Mouse (Mus musculus) adrenal gland, postnatal 10 days (tissue): ENCODE data around the gene Tbxas1. TPM values are rescaled to one million over a fixed set of nuclear protein-coding genes. Genes with fewer than 3 reads are reported as not detected.

Source experiments
- DNase-seq: peaks from one replicate; pipeline ENCODE4 v3.0.0; 2021; ENCODE audit warnings: mixed read lengths
- total RNA-seq, 2 experiments: library from RNA; stranded (reverse); gene quantifications; 2 replicates each; pipeline ENCODE4 v1.2.3; 2021

Tbxas1 gene
- total RNA-seq, 2 experiments from 2014 or later = 3.1 to 3.7 TPM

DNA sequence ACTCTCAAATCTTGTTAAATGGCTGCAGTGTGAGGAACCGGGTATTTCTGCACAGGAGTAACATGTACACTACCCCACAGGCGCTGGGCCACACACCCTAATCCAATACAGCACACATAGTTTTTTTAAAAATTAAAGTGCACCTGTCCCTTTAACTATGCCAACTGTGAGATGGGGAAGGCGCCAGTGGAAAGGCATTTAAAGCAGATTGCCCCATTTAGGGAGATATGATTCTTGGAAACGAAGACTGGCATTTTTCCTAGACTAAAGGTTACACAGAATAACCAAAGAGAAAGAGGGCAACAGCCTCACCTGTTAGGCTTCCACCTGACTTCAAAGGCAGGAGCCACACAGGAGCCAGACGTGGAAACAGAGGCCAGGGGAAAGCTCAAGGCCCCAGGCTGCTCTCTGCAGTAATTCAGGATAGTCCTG lies 21.6 kb upstream of the Tbxas1 start:
- DNase-seq = no peak

GRCm38 (mm10) chr6:38859819-38860218 lies 15.4 kb upstream of the Tbxas1 start:
- DNase-seq = no peak

- DNase-seq = no peak
Observed at GRCm38 (mm10) chr6:38860301-38860700, 14.9 kb upstream of the Tbxas1 start.

- DNase-seq = no peak
Observed at GRCm38 (mm10) chr6:38863595-38863994, 11.6 kb upstream of the Tbxas1 start.

DNA sequence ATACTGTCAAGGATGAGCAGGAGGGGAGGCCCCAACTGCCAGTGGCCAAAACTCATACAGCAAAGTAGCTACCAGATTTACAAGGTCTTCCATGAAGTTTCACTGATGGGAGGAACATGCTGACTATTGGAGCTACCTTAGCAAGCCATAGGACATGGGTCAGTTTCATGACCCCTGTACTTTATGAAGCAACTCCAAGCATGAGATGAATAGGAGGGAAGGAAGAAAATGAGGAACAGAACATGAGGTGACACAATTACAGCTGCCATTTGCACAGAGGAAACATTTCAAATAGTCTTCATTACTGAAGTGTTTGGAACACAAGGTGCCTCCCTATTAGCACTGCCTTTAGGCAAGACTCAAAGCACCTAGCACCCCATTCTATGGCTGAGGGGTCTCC lies 9.4 kb upstream of the Tbxas1 start:
- no peak for DNase-seq

DNA sequence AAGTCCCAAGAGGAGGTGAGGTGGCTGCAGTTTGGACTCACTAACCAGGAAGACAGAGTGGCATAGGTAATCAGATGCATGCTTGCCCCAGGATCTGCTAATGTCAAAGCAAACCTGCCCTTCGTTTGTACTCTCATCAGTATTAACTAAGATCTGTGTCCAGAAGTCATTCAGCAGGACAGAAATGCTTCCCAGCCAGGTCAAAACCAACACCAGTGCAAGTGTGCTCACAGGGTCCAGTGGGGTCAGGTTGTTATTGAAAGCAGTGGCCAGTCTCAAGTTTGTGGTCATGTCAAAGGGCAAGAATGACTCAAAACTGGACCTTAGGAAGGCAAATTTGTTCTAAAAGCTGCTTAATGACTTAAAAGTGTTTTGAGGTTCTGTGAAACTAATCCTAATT lies 8.8 kb upstream of the Tbxas1 start:
- DNase-seq = no peak

- DNase-seq = no peak
Observed at GRCm38 (mm10) chr6:38866761-38867160, 8.4 kb upstream of the Tbxas1 start.

DNA sequence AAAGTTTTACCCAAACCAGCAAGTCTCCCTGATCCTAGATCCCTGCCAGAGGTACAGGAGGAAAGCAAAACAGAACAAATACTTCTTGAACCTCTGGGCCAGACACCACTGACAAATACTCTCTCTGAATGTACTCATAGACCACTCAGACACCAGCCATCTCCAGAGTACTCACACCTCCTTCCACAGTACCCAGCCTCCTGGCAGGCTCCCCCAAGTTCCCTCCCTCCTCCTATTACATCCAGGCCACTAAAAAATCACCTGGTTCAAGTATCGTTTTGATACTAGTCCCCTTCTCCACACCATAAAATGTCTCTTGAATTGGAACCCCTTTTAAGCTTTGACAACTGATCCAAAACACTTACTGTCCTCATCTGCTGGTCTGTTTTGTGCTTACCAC lies 7.9 kb upstream of the Tbxas1 start:
- no peak for DNase-seq

- no peak for DNase-seq
Observed at GRCm38 (mm10) chr6:38868974-38869373, 6.2 kb upstream of the Tbxas1 start.

GRCm38 (mm10) chr6:38870070-38870469 lies 5.1 kb upstream of the Tbxas1 start:
- no peak for DNase-seq

- no peak for DNase-seq
Observed at GRCm38 (mm10) chr6:38871051-38871450, 4.2 kb upstream of the Tbxas1 start.

DNA sequence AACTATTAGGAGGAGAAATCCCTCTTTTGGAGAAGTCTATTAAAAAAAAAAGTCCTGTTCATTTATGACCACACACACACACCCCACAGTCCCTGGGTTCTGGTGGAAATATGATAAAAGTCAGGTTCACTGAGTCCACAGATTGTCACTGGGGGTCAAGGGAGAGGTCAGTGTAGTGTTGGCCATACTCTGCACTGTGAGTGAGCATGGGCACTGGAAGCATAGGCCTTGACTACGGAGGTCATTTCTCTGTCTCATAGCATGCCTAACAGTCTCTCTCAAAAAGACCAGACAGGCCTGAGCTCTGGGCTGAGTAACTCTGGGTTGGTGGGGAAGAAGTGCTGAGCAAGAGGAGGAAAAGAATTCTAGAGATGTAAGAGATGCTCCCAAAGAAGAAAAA lies 1.9 kb upstream of the Tbxas1 start:
- peak; percentile 52 for DNase-seq

GRCm38 (mm10) chr6:38874035-38874434 lies 1.2 kb upstream of the Tbxas1 start:
- peak; percentile 72 for DNase-seq

GRCm38 (mm10) chr6:38874565-38875257 lies 493 bp upstream of the Tbxas1 start:
- peak; percentile 29 for DNase-seq

DNA sequence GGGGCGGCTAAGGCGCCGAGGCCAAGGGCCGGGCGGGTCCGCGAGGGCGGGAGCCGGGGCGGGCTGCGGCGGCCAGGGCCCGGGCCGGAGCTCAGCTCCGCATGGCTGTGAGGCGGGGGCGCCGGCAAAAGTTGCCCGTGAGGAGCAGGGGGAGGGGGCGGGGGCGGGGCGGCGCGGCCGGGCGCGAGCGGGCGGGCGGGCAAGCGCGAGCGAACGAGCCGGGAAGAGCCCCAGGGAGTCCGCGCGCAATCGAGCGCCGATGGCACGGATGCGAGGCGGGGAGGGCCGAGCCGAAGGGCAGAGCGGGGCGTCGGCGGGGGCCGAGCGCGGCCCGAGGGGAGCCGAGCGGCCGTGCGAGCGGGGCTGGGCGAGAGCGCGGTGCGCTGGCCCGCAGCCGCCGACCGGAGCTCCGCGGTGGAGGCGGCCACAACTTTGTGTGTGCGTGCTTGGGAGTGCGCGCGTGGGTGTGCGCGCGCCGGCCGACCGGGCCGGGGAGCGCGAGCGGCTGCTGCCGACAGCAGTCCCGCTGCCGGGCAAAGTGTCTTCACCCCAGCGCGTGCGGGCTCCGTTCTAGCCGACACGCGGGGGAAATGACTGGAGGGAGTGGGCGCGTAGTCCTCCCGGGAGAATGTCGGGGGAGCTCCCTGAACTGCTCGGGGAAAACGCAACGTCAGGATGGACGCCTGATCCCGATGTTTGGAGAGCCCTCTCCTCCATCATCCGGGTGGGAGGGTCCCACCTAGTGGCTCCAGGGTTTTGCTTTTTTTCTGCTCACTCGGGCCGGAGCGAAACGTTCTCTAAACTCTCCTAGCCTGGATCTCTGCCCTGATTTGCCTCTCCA lies 1.1 kb downstream of the Tbxas1 start, which contains the start of gene Hipk2:
Hipk2 (minus strand) TSS at position 95 of the 841 bp plus-strand sequence.
- peak; percentile 92 for DNase-seq

- no peak for DNase-seq
Observed at GRCm38 (mm10) chr6:38877674-38878073, 2.5 kb downstream of the Tbxas1 start.

DNA sequence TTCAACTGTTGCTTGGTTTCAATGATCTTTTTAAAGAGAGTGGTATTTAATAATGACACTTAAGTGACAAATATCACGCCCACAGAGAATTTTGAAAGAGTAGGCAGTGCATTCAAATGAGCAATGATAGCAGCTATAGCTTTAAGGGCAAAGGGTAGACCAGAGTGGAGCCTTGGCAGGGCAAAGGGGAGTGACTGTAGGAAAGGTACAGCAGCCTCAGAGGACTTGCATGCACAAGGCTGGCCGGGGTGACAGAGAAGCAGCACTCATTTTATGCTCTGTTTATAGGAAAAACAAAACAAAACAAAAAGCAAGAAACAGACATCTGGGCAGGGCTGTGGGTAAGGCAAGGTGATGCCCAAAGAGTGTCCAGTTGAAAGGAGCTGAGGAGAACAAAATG lies 6.3 kb downstream of the Tbxas1 start:
- peak; percentile 38 for DNase-seq

DNA sequence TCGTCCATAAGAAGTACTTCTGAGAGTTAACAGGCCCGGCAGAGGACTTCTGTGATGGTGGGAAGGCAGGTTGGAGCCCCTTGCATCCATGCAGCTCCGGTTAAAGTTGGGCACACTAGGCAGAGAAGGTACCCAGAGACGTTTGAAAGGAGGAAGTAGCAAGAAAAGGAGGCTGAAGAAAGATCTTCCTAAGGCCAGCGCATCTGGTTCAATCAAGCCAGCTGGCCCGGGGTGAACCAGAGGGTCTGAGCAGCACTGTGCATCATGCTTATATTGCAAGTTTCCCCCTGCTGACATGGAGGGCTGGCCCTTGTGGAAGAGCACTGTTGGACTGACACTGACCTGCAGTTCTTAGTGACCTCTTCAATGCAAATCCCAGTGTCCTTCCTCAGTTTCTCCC lies 6.8 kb downstream of the Tbxas1 start:
- no peak for DNase-seq

DNA sequence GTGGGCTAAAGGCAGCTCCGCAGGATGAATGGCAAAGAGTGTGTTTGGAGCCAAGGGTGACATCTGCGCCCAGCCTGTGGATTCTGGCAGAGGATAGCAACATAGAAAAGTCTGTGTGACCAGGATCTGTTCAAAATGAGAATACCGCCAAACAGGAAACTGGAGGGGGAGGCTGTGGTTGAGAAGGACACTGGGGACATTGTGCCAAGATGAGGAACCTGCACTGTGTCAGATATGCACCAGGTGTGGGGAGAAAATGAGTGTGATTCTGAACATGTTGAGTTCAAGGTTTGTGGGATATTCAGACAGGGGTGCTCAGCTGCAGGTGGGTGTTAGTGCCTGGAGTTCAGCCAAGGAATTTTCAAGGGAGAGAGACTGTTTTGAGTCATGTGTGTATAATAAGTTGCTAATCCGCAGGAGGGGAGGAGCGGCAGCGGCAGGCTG lies 7.5 kb downstream of the Tbxas1 start:
- no peak for DNase-seq

GRCm38 (mm10) chr6:38884482-38884881 lies 9.3 kb downstream of the Tbxas1 start:
- DNase-seq = no peak

DNA sequence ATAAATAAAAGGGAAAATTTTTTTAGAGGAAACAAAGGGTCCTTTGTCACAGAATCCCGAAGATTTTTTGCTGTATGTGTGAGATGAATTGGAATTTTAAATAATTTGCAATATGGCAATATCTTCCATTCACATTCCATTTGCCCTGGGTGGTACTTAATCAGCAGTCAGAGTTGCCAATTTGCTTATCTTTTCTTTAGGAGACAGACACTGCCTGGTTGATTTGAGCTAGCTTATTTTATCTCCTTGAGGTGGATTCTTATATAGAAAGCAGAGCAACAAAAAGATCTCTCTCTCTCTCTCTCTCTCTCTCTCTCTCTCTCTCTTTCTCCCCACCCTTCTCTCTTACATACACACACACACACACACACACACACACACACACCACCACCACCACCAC lies 9.9 kb downstream of the Tbxas1 start:
- DNase-seq = no peak

- DNase-seq = no peak
Observed at GRCm38 (mm10) chr6:38887436-38887835, 12.2 kb downstream of the Tbxas1 start.

DNA sequence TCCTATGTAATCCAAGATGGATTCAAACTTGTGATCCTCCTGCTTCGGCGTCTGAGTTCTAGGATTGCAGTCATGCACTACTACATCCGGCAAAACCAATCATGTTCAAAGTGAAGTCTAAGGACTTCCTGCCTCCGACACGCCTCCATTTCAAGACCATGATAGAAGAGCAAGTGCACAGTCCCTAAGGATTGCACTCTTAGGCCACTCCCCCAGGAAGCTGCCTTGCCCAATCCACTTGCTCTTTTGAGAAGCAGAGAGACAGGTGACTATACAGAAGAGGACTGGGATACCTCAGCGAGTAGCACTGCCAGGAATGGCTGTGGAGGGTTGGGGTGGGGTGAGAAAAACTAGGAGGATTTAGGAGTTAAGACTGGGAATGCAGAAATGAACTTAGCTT lies 14.0 kb downstream of the Tbxas1 start:
- no peak for DNase-seq

DNA sequence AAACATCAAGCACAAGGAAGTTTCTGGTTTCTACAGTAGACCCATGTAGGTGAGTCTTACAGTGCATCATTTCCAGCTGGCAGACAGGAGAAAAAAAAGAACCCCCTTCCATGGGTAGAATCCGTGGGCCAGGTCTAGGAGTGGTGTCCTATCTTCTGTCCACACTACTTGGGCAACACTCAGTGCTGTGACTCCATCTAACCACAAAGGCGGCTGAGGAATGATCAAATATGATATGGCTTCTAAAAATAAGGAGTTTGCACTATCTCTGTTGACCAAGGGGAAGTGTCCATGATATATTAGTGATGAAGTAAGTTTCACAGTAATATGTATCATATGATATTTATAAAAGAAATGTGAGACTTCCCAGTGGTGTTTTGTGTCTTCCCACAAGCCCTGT lies 16.8 kb downstream of the Tbxas1 start:
- no peak for DNase-seq
